Mouse (Mus musculus) hindbrain, embryonic 11.5 days (tissue): ENCODE measurements around the gene Ppfibp2. TPM values are rescaled to one million over a fixed set of nuclear protein-coding genes. Genes with fewer than 3 reads are reported as not detected.

Experiments
- ATAC-seq: fragments of 200-750 bp; cut with Nextera tagmentation; 2 replicates; pipeline ENCODE4 v1.8.0; 2017; ENCODE audit warnings: mild to moderate bottlenecking, moderate TSS enrichment, moderate library complexity; ENCODE audit not compliant: low FRiP score
- DNase-seq: peaks from one replicate; pipeline ENCODE4 v3.0.0-alpha.2; 2015; ENCODE audit warnings: low spot score
- H3K27ac ChIP-seq: fragments of 300-500 bp; sonication (generic); 2 replicates; pipeline ENCODE4 v1.5.1; 2014; ENCODE audit warnings: mild to moderate bottlenecking, low read depth, low read length
- H3K27me3 ChIP-seq: fragments of 300-500 bp; sonication (generic); 2 replicates; pipeline ENCODE4 v1.6.1; 2014; ENCODE audit warnings: mild to moderate bottlenecking, low read length, moderate library complexity, mixed read lengths; ENCODE audit not compliant: control insufficient read depth, insufficient read depth
- H3K36me3 ChIP-seq: fragments of 300-500 bp; sonication (generic); 2 replicates; pipeline ENCODE4 v1.6.1; 2014; ENCODE audit warnings: mild to moderate bottlenecking, low read length, moderate library complexity, mixed read lengths; ENCODE audit not compliant: control insufficient read depth, insufficient read depth
- H3K4me1 ChIP-seq: fragments of 300-500 bp; sonication (generic); replicated peaks from 2 replicates; pipeline ENCODE4 v1.6.1; 2014; ENCODE audit warnings: low read length, mixed read lengths; ENCODE audit not compliant: control insufficient read depth, insufficient read depth
- H3K4me2 ChIP-seq: fragments of 300-500 bp; sonication (generic); replicated peaks from 2 replicates; pipeline ENCODE4 v1.6.1; 2014; ENCODE audit warnings: mild to moderate bottlenecking, low read depth, low read length
- H3K4me3 ChIP-seq: fragments of 300-500 bp; sonication (generic); 2 replicates; pipeline ENCODE4 v1.5.1; 2014; ENCODE audit warnings: low read depth, low read length
- H3K9ac ChIP-seq: fragments of 300-500 bp; sonication (generic); 2 replicates; pipeline ENCODE4 v1.6.1; 2014; ENCODE audit warnings: low read depth, low read length
- H3K9me3 ChIP-seq: fragments of 300-500 bp; sonication (generic); 2 replicates; pipeline ENCODE4 v1.6.1; 2016; ENCODE audit warnings: low read length; ENCODE audit not compliant: control insufficient read depth
- WGBS: fragments of 180-500 bp; shearing (Covaris S2); extraction: QIAGEN DNeasy Blood & Tissue Kit; methylation state at CpG from one replicate; pipeline ENCODE4 v1.1.7; 2014; 5-methylcytosine and 5-hydroxymethylcytosine counted together
- polyA plus RNA-seq: library from polyadenylated mRNA; unstranded; fragments of >200 nt; fragmentation: Nextera tagmentation; extraction: Ambion mirVana; gene quantifications from 2 replicates; pipeline ENCODE4 v1.2.1, GENCODE M21; 2014

Gene Ppfibp2
- polyA plus RNA-seq, 1 experiment from 2014 or later = 5.1 TPM

- Histone ChIP-seq H3K36me3 (no peaks in the 10 kb centered on the region), H3K4me1 (peaks cover 6% of the 10 kb centered on the region; the same call in 1 of the 2 replicates), H3K4me2 (no peak overlapping the region; the same call in 1 of the 2 replicates), H3K9ac (no peak overlapping the region), H3K27ac (0 out of 2 replicates have a peak overlapping the region, but pooled peaks have one; percentile 7), H3K27me3 (no peaks in the 10 kb centered on the region), H3K9me3 (no peaks in the 10 kb centered on the region), H3K4me3 (no peak overlapping the region)
- 38% methylated on average over 8 of the region's 8 CpGs for WGBS
- ATAC-seq (peak; percentile 2; the same call in 1 of the 2 replicates), DNase-seq (peak; percentile 12)
These were observed 69.4 kb downstream of the Ppfibp2 start for GRCm38 (mm10) chr7:107664063-107665056.

- Histone ChIP-seq H3K9ac (no peak overlapping the region; the same call in 1 of the 2 replicates), H3K27me3 (no peaks in the 10 kb centered on the region), H3K4me3 (no peak overlapping the region), H3K36me3 (no peaks in the 10 kb centered on the region), H3K4me1 (peaks cover 6% of the 10 kb centered on the region; the same call in 1 of the 2 replicates), H3K27ac (peak overlapping the region; percentile 24), H3K9me3 (no peaks in the 10 kb centered on the region), H3K4me2 (peak overlapping the region; percentile 31; the same call in 1 of the 2 replicates)
- WGBS = 42% methylated on average over 4 of the region's 4 CpGs
- no peak for DNase-seq
- ATAC-seq = no peak
These were observed 70.2 kb downstream of the Ppfibp2 start for GRCm38 (mm10) chr7:107665221-107665585.

DNA sequence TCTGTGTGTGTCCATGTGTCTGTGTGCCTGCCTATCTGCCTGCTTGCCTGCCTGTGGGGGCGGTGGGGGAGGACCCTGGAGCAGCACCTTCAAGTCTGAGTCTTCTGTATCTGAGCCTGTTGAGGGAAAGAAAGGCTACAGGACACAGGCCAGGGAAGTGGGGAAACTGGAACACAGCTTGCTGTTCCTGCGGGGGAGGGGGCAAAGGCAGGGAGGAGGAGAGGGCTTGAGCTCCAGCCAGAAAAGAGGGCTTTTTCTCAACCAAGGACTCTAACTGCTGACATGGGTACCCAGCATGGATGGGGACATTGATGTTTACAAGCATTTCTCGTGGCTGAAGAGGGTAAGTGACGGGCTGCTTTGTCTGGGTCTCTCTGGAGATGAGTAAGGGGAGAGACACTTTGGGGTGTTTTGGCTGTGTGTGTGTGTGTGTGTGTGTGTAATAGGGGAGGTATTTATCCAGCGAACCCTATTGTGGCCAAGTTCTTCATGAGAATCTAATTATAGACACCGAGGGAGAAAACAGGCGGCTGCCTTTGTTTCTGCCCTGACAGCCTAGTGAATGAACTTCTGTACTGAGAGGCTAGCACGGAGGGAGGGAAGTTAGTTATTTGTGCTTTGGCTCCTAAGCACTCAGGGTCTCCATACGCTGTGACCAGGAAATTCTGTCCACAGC, 70.7 kb downstream of the Ppfibp2 start:
- peaks cover 6% of the 10 kb centered on the region; the same call in 1 of the 2 replicates for H3K4me1 ChIP-seq
- ATAC-seq = peak; percentile 55
- H3K36me3 ChIP-seq = no peaks in the 10 kb centered on the region
- H3K27me3 ChIP-seq = no peaks in the 10 kb centered on the region
- peak; percentile 56 for DNase-seq
- H3K4me2 ChIP-seq = peak overlapping the region; percentile 31
- 14% methylated on average over 9 of the region's 9 CpGs for WGBS
- H3K9me3 ChIP-seq = no peaks in the 10 kb centered on the region
- H3K27ac ChIP-seq = peak overlapping the region; percentile 24
- peak overlapping the region; percentile 54 for H3K9ac ChIP-seq
- peak overlapping the region; percentile 19; the same call in 1 of the 2 replicates for H3K4me3 ChIP-seq

GRCm38 (mm10) chr7:107666262-107666902, 71.4 kb downstream of the Ppfibp2 start:
- Histone ChIP-seq H3K27me3 (no peaks in the 10 kb centered on the region), H3K4me1 (peaks cover 6% of the 10 kb centered on the region; the same call in 1 of the 2 replicates), H3K4me2 (peak overlapping the region; percentile 31), H3K27ac (peak overlapping the region; percentile 24; the same call in 1 of the 2 replicates), H3K9ac (peak overlapping the region; percentile 54; the same call in 1 of the 2 replicates), H3K9me3 (no peaks in the 10 kb centered on the region), H3K4me3 (peak overlapping the region; percentile 19; the same call in 1 of the 2 replicates), H3K36me3 (no peaks in the 10 kb centered on the region)
- DNase-seq (peak; percentile 8), ATAC-seq (peak; percentile 14; the same call in 1 of the 2 replicates)
- 53% methylated on average over 13 of the region's 13 CpGs for WGBS

DNA sequence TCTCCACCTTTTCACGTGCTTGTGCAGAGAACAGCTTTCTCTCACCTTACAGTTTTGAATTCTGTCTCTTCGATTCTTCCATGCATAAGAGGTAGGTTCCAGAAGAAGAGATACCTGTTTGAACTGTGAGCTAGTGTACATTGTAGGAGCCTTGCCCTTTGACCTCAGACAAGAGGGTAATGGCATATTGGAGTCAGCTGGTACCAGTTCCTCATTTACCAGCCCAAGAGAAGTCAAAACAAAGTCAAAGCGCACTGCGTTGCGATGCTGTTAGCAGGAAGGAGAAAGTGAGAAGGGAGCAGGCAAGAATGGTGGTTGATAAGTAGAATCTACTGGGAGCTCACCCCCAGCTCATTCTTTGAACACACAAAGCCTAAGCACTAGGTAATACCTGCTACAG, 73.5 kb downstream of the Ppfibp2 start:
- Histone ChIP-seq H3K9me3 (no peaks in the 10 kb centered on the region), H3K27me3 (no peaks in the 10 kb centered on the region), H3K4me2 (no peak overlapping the region), H3K4me3 (no peak overlapping the region), H3K4me1 (peaks cover 6% of the 10 kb centered on the region; the same call in 1 of the 2 replicates), H3K36me3 (no peaks in the 10 kb centered on the region), H3K9ac (no peak overlapping the region), H3K27ac (no peak overlapping the region)
- 89% methylated on average over 5 of the region's 5 CpGs for WGBS
- no peak for ATAC-seq
- DNase-seq = no peak

DNA sequence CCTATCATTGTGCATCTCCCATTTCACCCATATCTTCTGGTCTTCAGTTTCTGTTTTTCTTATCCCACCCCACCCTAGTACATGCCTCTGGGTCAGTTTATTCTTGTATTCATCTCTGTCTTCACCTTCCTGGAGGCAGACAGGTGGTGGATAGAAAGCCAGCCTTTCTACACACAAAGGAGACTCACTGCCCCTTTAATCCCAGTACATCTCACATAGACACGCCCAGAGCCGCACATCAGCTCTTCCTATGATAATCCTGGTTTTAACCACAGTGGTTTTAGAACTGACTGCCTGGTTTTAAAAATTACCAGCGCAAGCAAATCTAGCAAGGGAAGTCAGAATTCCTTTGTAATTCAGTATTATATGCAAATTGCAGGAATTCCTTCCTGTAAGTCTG, 80.2 kb downstream of the Ppfibp2 start:
- no peak for DNase-seq
- no peak overlapping the region for H3K9ac ChIP-seq
- no peak overlapping the region for H3K4me2 ChIP-seq
- H3K9me3 ChIP-seq = no peaks in the 10 kb centered on the region
- no peak for ATAC-seq
- H3K27me3 ChIP-seq = no peaks in the 10 kb centered on the region
- H3K27ac ChIP-seq = no peak overlapping the region
- H3K4me3 ChIP-seq = no peak overlapping the region
- WGBS = 86% methylated on average over 3 of the region's 3 CpGs
- no peaks in the 10 kb centered on the region for H3K36me3 ChIP-seq
- no peaks in the 10 kb centered on the region for H3K4me1 ChIP-seq

DNA sequence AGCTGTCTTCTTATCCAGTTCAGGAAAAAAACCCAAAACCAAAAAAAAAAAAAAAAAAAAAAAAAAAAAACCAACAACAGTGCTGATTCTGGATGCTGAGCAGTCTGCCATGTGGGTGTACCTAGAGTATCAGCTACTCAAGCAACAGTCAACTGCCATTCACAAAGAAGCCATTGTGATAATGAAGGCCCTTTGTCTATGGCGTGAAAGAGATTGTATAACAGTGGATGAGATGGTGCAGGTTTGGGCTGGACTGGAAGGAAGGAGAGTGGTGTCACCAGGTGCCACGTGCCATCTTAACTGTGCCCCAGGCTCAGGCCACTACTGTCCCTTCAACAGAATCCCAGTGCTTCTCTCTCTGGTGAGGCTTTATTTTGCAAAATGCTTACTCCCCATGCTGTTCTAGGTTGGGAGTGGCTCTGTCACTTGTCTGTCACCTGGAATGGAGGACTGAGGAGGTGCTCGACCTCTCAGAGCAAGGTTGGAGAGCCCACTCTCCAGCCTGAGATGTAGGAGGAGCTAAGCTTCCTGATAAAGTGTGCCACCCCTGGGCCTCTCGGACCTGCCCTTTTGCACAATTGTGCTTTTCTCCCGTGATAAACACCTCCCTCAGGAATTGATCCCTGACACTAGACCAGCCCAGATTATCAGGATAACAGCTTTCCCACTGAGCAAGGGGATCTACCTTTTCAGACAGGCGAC, 85.3 kb downstream of the Ppfibp2 start:
- ATAC-seq (0 out of 2 replicates have a peak, but pooled peaks have one; percentile 25), DNase-seq (no peak)
- H3K4me2 ChIP-seq = no peak overlapping the region
- no peak overlapping the region for H3K9ac ChIP-seq
- H3K27ac ChIP-seq = no peak overlapping the region
- H3K27me3 ChIP-seq = no peaks in the 10 kb centered on the region
- H3K9me3 ChIP-seq = no peaks in the 10 kb centered on the region
- WGBS = 44% methylated on average over 6 of the region's 6 CpGs
- no peaks in the 10 kb centered on the region for H3K36me3 ChIP-seq
- no peaks in the 10 kb centered on the region for H3K4me1 ChIP-seq
- H3K4me3 ChIP-seq = no peak overlapping the region

- no peak for ATAC-seq
These were observed 86.3 kb downstream of the Ppfibp2 start for GRCm38 (mm10) chr7:107681306-107681705.

More at GRCm38 (mm10) chr7:107681306-107681705, 86.3 kb downstream of the Ppfibp2 start:
- Histone ChIP-seq H3K4me3 (no peak overlapping the region), H3K27ac (no peak overlapping the region), H3K36me3 (no peaks in the 10 kb centered on the region), H3K9me3 (no peaks in the 10 kb centered on the region), H3K9ac (no peak overlapping the region), H3K4me2 (no peak overlapping the region), H3K4me1 (no peaks in the 10 kb centered on the region), H3K27me3 (no peaks in the 10 kb centered on the region)
- WGBS = 92% methylated on average over 2 of the region's 2 CpGs
- no peak for DNase-seq
